Mouse (Mus musculus): ENCODE results near the gene Gm21988.

The Gm21988 gene

GRCm38 (mm10) chr11:70189319-70190134, 50.1 kb downstream of the Gm21988 start:
- DNase-seq (ENCODE audit: extremely low read depth, low read depth, low spot score): no peak
